Comparison of ENCODE assay signal across 17 mouse cellular contexts in genomic region chr8:53630618-53631017, GRCm38 (mm10). TPM values are rescaled to one million over a fixed set of nuclear protein-coding genes. Genes with fewer than 3 reads are reported as not detected.
DNase-seq lines count a peak whose midpoint lies in the region; ATAC-seq lines count a peak whose summit lies in the region.
"Had no signal": no experiment of that assay in that cellular context is flagged by ENCODE, and none has a peak within 500 bp of the region (broad histone marks: within the 10 kb centered on the region; RNA-seq: fewer than 3 reads in every experiment).

No protein-coding gene starts in this region.

- peak; percentile 71 for ATAC-seq in activated CD4-positive, CD25-positive, alpha-beta regulatory T cell, adult 4 months
- ATAC-seq: forebrain, embryonic 13.5 days; forebrain, postnatal 0 days; intestine, embryonic 16.5 days had no signal

- peak; percentile 12 for DNase-seq in A20 (ENCODE audit: low read depth, low spot score)
- peak; percentile 53 for DNase-seq in CD4-positive, CD25-positive, alpha-beta regulatory T cell, adult 2 months (ENCODE audit: low read depth, low spot score)
- DNase-seq in thymus, postnatal 10 days (ENCODE audit: low spot score in 2 of 2), result no peak
- DNase-seq in lung, postnatal 4 days, result no peak
- no peak for DNase-seq in T-cell, adult 2 months (ENCODE audit: low spot score)
- DNase-seq: adrenal gland, postnatal 10 days; adrenal gland, postnatal 36 days; B cell, adult 2 months; cerebellum, adult 18-20 months; cerebellum, adult 9-10 months; cerebellum, postnatal 14 days; forebrain, postnatal 0 days; gastrocnemius, adult 2 months; gastrocnemius, postnatal 14 days had no signal

RNA-seq across cellular contexts. Expression of gene Neil3, which starts 8.2 kb away (rescaled TPM):
- polyA plus RNA-seq in activated CD4-positive, CD25-positive, alpha-beta regulatory T cell, adult 4 months (2017; shearing (Covaris generic)), result 10 to 100 TPM in 1 of 2 experiments, 1 to 10 TPM in 1; 9.4 to 12.4 TPM

Comparison
In these comparisons a context has a peak if more than half of its experiments do, and no peak if none do; other contexts are left out.
1. DNase-seq: peak in A20 (single experiment) and CD4-positive, CD25-positive, alpha-beta regulatory T cell, adult 2 months (single experiment); none in thymus, postnatal 10 days (0 of 2), lung, postnatal 4 days (0 of 2) and T-cell, adult 2 months (single experiment).